Mouse (Mus musculus): ENCODE measurements around the gene Syne1.

DNA sequence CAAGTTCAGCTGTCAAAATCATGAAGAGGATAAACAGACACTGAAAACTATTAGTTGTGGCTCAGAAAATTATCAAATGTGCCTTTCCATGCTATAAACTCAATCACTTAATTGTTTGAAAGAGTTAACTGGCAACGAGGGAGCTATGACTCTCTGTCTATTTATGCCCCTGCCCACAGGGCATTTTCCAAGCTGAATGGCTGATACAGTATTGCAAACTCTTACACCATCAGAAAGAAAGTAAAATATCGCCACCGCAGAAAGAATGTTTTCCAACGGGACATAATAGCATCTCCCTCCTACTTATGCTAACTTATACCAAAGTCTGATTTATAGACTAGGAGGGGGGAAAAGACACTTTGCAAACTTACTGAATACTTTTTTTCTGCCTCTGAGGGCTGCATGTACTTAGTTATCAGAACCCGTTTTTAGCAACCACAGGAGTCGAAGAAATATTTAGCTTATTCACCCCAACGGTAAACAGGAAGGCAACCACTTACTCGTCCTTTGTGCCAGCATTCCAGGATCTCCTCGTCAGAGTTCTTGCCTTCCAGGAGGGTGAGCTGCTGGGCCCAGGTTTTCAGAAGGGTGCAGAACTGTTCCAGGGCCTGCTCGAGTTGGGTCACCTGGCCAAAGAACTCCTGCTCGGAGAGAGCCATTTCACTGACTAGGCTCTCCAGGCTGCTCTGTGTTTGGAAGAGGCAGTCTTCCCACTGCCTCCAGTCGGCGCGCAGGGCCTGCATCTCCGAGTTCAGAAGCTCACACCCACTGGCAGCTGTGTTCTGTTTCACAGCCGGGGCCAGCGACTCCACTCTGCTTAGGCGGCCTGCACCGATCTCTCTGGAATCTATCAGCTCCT, 262.3 kb downstream of the Syne1 start:
- peak; percentile 49; the same call in 1 of the 2 replicates for TF ChIP-seq POLR2A (IDR thresholded peaks at IDR 0.05; ENCODE audit: borderline replicate concordance, extremely low read depth, low read depth, low read length)
- no peak for TF ChIP-seq CTCF (IDR thresholded peaks at IDR 0.05; ENCODE audit: insufficient read depth, low read length)
